Mouse (Mus musculus) gastrocnemius, postnatal 4 days (tissue): ENCODE data around the gene Brca1. TPM values are rescaled to one million over a fixed set of nuclear protein-coding genes. Genes with fewer than 3 reads are reported as not detected.
A peak's percentile ranks its signal among the peaks of the same experiment; 100 is the strongest.
"Not testable (repeated sequence)": the region's sequence is repeated elsewhere in the genome, so short reads cannot be mapped to it uniquely, and the experiment has no call there.

Experiments
- DNase-seq, 2 experiments: peaks; one replicate each; pipeline ENCODE4 v3.0.0; 2021 to 2022; ENCODE audit warnings: low spot score in 2 of 2, mixed read lengths in 2 of 2
- total RNA-seq, 2 experiments: library from RNA; stranded (reverse); gene quantifications; 2 replicates each; pipeline ENCODE4 v1.2.3; 2021

Gene Brca1
- total RNA-seq, 2 experiments from 2014 or later, result 7.3 to 9.2 TPM

DNA sequence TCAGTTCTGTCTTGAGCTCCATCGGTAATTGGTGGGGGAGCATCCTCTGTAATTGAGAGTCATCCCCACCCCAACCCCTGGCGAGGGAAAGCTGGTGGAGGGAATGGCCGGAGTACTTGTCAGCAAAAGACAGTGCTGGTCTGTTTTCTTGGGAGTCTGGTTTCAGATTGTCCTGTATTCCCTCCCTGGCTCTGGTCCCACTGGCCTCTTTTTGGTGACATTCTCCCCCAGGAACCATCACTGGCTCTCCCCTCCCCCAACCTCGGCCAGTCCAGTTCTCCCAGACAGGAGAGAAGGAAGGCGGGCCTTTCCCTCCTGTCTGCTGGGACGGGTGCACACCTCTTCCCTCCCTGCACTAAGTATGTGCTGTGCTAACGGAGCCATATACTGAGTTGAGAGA, 79.4 kb downstream of the Brca1 start:
- no peak for DNase-seq

DNA sequence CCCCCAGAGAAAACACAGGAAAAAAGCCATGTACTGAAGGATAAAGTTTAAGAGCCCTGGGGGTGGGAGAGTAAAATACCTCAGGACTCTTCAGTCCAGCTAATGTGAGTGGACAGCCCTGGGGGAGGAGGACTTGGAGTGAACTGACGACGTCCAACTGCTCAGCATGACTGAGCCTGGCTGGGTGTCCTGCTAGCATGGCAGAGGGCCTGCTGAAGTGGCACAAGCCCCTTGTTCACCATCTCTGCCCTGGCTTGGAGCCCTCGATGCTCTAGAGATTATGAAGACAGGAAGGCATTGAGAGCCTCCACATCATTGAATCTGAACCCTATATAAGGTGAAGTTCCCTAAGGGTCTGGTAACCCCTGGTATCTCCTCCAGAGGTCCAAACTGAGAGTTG, 79.8 kb downstream of the Brca1 start:
- no peak for DNase-seq

DNA sequence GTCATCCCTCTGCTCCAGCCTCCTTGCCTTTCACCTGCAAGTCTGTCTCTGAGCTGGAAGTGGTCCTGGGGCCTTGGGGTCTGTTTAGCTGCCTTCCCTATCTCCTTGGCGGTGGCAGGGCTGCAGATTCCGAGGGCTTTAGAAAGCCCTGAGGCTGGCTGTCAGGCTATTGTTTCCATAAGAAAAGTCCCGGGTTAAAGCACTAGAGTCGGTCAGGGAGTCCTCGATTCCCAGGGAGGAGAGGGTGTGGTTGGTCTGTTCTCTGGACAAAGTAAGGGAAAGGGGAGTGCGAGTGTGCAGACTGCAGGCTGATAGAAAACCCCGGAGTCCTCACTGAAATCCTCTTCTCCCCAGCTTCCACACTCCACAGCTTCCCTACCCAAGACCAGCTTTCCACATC, 81.5 kb downstream of the Brca1 start:
- DNase-seq, result no peak

DNA sequence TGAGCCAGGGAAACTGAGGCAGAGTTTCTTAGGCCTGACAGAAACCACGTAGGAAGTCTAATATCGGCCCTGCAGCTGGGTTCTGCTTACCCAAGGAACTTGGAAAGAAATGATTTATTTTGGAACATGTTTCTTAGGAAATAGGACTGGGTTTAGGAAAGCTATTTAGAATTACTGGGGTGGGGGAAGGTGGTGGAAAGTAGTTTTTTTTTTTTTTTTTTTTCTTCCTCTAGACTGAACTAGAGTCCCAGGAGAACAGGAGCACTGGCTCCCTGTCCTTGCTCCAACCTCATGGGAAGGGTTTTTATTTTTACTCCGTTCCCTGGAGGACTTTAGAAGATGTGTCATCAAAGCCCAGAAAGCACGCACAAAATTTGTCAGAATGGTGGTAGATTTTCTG, 82.6 kb downstream of the Brca1 start:
- no peak for DNase-seq

DNA sequence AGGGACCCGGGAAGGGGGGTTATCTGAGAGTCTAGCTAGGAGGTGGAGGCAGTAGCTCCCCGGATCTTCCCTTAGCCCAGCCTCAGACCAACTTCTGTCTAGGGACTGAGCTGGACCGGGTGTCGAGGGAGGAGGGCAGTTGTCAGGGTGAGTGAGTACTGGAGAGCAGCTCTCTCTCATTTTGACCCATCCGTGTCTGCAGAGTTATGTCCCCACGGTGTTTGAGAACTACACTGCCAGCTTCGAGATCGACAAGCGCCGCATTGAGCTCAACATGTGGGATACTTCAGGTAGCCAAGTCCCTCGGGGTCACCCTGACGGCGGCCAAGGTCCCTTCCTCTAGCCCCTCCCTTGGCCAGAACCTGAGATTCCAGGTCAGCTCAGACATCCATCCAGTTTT, 83.0 kb downstream of the Brca1 start:
- no peak for DNase-seq

DNA sequence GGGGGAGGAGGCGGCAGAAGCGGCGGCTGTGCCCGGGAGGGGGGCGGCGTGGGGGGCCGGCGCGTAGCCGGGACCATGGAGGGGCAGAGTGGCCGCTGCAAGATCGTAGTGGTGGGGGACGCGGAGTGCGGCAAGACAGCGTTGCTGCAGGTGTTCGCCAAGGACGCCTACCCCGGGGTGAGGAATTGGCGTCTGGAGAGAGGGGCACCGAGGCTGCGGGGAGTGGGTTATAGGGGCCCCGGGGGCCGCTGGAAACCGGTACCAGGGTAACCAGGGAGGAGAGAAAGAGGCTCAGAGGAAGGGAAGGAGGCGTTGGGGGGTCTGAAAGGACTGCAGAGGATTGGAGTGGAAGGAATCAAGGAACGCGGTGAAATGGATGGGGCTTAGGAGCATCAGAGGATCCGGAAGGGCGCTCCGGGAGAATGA, 83.5 kb downstream of the Brca1 start:
- DNase-seq, result no peak

DNA sequence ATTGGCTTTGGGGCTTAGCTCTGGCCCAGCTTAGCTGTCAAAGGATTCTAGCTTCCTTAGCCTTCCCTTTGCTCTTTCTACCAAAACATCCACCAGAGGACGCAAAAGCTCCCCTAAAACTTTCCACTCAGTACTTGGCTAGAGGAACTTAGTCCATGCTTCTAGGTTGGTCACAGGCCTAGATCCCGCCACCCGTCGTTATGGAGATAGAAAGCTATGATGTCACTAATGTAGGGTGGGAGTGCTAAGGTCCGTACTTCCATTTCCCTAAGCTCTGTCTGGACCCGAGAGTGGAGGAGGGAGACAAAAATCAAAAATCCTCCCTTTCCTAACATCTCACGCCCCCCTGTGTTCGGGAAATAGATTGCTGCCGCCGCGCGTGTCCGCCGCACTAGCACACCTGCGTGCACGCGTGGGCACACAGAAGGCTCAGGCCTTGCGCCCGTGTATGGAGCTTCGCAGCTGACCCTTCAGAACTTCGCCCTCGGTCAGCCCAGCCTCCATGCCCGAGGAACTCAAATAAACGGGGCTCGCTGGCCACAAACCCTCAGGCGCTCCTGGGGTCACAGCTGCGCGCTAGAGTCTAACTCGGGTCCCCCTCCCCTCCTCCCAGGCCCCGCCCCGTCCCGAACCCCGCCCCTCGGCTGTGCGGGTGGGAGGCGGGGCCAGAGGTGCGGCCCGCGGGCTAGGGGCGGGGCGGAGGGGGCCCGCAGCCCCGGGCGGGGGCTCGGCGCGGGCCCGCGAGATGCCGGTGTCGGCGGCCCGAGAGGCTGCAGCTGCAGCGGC, 84.1 kb downstream of the Brca1 start:
- DNase-seq, result peak; percentile 50 to 69

DNA sequence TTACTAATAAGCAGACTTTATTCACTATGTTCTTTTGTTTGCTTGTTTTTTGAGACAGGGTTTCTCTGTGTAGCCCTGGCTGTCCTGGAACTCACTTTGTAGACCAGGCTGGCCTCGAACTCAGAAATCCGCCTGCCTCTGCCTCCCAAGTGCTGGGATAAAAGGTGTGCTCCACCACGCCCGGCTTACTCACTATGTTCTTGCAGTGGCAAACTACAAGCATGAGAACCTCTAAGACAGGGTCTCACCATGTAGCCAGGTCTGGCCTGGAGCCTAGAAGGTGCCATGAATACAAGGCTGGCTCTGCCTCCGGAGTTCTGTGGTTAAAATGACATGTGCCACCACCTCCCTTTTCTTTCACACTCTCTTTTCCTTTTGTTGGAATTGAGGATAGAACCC, 85.2 kb downstream of the Brca1 start:
- DNase-seq, result not testable (repeated sequence)

DNA sequence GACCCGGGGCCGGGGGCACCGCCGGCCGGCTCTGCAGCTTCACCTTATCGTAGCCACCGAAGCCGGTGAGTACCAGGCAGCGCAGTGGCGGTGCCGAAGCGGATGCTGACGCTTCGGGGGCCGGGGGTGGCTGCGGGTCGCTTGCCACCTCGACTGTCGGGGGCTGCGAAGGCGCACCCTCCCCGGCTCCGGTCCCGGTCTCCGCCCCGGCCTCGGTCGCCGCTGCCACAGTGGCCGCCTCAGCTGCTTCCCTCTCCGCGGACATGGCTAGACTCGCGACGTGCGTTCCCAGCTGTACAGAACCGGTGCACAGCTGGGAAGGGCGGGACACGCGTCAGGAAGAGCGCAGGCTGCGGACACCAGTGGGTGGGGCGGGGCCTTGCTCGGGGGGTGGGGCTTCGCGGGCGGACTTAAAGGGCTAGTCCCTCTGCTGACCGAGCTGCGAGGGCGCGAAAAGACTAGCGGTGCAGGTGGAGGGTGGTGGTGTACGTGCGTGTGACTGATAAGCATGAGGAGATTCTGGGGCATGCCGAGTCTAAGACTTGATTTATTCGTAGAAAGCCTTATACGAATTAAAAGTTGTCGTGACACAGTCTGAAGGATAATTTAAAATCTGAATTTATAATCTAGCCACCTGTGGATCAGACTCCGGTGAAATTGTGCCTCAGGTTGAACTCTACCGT, 85.7 kb downstream of the Brca1 start, which contains the start of gene Vat1:
Gene Vat1, minus strand, starts transcription at position 362 of the 683 bp plus-strand sequence.
- peak; percentile 49 to 78 for DNase-seq

DNA sequence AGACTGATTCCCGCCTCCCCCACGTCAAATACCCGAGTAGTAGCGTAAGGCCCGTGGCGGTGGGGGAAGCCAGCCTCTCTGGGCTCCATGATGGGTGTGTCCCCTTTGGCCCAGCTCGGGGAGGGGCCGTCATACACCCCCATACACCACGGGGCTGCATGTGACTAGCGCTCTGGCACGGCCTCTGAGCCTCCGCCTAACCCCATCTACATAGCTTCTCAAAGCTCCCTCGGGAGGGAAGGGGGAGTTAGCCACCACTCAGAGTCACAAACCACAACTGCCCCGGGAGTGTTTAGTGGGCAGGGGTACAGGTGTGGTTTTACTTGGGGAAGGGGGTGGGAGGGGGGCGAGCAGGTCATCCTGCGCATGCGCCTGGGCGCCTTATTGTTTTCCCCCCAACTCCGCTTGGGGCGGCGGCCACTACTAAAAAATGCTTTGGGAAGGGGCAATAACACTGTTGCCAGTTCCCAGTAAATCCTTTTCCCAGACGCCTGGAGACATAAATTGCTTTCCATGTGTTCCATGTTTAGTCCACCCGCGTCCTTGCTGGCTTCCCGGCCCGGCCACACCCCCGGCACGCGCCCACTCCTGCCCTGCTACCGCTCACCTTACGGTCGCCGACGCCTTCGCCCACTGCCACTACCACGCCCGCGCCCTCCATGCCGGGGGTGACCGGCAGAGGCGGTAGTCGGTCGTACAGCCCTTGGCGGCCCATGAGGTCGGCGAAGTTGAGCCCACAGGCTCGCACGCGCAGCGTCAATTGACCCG, 86.5 kb downstream of the Brca1 start:
- peak; percentile 48 to 80 for DNase-seq

DNA sequence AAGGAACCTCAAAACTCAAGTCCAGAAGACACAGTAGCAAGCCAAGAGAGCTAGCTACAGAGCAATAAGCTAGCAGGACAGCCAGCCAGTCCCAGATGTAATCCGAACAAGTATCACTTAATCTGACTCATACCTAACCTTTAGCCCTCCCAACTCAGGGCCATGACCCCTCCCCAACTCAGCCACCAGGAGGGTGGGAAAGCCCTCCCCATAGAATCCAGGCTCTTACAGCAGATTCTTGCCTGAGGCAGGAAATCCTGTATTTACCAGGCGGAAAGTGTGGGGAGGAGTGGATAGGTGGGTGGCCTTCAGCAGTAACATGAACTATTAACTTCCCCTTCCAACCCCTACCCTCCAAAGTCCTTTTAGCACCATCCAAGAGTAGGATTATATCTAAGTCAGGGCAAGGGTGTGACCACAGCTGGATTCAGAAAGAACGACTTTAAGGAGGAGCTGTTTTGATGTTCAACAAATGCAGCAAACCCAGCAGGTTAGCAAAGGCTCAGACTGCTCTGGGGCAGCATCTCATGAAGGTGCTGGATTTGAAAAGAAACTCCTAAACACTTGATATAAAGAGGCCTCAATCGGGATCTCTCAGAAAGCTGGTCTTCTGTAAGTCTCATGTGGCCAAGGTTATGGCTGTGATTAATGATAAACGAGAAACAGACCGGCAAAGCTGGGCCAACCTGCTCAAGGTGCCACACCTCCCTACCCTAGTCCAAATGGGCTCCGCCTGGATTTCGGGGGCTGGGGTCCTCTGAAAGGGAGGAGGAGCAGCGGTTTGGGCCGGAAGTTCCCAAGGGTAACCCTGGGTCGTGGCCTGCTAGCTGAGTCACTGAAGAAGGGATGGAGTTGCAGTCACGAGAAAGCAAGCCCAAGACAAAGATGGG, 87.3 kb downstream of the Brca1 start, which contains the start of gene Rnd2:
Gene Rnd2, plus strand, starts transcription at position 789 of the 890 bp plus-strand sequence.
- no peak for DNase-seq

DNA sequence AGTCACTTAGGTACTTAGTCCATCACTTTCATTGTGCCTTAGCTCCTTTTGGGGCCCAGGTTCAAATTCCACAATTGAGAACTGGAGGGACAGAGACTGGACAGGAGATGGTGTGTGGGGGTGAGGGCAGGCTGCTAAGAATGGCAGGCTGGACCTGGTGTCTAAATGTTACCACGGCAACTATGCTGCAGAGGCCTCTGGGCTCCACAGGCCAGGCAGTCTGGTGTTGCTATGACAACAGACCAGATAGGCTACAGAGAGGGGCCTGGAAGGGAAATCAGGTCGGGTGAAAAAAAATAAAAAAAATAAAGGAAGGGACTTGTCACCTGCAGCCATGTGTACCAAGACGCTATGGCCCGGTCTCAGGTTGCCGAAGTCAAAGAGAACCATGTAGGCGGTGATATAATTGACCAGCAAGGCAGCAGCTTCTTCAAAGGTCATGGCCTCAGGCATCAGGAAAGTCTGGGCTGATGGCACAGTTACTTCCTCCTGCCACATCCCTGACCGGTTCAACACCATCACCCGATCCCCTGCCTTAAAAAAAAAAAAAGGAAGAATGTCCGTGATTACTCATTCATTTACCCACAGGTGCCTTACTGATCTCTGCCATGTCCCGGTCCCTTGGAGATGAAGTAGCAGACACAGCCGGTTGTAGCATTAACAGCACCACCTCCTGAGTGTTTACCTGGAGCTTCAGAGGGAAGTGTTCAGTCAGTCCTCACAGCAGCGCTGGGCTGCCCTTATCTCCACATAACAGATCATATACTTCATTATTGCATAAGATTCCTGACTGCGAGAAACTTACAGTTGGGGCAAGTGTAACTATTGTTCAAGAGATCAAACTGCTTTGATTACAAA, 88.9 kb downstream of the Brca1 start:
- no peak for DNase-seq

DNA sequence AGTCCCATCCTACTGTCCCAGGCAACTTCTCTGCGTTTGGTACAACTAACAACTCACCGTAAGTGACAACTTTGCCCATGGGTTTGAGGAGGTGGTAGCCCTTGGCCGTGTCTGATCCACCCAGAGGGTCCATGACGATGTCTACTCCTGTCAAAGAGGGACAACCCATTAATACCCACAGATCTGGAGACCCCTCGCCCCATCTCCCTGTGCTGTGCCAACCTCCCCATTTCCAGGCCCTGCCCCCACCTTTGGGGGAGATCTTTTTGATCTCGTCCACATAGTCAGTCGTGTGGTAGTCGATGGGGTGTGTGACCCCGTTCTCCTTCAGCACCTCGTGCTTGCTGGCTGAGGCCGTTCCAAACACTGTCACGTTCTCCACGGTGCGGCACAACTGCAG, 89.6 kb downstream of the Brca1 start:
- no peak for DNase-seq

DNA sequence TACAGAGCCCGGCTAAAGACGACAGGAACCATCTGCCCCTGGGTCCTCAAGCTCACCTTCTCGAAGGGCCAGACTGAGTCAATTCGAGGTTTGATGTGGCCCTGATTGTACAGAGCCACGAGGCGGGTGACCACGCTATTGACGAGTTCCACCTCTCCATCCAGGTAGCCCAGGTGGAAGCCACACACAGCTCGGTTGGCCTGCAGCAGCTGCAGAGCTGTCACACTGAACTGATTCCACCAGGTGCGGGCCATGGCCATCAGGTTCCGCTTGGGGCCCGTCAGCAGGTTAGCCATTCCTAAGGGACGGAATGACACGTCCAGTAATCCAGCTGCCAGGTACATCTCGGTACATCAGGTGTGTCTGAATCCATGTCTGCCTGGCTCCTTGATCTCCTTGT, 91.4 kb downstream of the Brca1 start:
- no peak for DNase-seq

DNA sequence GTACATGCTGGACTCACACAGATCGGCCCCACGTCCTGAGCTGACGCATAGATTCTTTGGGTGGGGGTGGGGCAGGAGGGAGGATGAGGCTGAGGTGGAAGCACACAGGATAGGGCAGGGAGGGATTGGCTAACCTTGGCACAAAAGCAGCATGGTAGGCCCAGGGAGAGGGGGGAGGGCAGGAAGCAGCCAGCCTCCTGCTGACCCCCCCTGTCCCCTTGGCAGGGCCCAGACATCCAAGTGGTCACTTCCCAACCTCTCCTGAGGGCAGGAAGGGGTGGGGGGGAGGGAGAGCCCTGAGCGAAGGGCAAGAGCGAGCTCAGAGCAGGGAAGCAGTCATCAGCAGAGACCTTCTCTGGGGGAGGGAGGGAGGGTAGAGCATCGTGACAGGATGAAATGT, 92.0 kb downstream of the Brca1 start:
- DNase-seq, result no peak

DNA sequence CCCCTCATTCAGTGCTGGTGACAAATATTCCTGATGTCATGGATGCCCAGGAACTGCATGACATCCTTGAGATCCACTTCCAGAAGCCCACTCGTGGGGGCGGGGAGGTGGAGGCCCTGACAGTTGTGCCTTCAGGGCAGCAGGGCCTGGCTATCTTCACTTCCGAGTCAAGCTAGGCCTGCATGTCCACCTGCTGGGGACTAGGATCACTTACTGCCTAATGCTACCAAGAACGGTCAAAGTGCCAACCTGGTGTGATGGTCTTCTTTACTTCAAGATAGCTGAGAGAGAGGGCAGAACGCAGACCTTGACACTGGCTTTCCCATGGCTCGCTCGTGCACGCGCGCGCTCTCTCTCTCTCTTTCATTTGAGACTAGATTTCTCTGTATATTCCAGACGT, 93.5 kb downstream of the Brca1 start:
- DNase-seq, result no peak

DNA sequence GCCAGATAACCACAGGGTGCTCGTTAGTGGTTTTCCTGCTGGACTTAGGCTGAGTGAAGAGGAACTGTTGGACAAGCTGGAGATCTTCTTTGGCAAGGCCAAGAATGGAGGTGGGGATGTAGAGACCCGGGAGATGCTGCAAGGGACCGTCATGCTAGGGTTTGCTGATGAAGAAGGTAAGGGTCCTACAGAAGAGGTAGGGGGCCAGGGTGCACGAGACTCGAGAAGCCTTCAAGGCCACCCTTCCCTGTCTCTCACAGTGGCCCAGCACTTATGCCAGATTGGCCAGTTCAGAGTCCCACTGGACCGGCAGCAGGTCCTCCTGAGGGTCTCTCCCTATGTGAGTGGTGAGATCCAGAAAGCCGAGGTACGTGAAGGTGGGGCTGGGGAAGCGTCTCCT, 94.1 kb downstream of the Brca1 start:
- DNase-seq, result no peak

DNA sequence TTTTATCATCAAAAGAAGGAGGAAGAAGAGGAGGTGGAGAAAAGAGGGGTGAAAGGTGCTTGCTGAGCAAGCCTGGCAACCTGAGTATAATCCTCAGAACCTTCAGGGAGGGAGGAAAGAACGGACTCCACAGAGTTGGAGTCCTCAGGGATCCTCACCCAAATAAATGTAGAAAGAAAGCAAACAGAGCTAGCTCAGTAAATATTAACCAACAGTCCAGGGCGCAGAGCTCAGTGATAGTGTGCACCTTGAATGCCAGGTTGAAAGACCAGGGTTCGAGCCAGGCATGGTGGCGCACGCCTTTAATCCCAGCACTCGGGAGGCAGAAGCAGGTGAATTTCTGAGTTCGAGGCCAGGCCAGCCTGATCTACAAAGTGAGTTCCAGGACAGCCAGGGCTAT, 96.1 kb downstream of the Brca1 start:
- no peak for DNase-seq

DNA sequence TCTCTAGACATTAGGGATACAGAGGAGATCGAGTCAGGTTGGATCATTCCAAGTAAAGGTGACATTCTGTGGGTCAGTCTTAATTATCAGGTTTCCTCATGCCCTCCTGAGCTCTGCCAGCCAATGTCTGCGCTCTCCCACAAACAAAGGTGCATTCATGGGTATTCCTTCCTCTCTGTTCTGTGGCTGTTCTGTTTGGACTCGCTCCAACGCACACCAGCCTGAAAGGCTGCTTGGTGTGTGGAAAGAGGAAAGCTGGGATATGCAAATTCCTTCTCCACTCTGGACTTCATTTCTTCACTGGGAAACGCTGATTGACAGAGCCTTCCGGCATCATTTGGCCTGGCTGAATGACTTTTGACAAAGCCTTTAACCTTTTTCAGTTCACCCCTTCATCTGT, 97.1 kb downstream of the Brca1 start:
- DNase-seq, result no peak
